In genomic region chr7:116172774-116173173, GRCm38 (mm10) we compare ENCODE assay signal across 18 mouse cellular contexts.
DNase-seq lines count a peak whose midpoint lies in the region; ATAC-seq and TF ChIP-seq lines count a peak whose summit lies in the region.
"Had no signal": no experiment of that assay in that cellular context is flagged by ENCODE, and none has a peak within 500 bp of the region (broad histone marks: within the 10 kb centered on the region; RNA-seq: fewer than 3 reads in every experiment).

No protein-coding gene starts in this region.

- H3K9ac ChIP-seq in forebrain, embryonic 11.5 days (ENCODE audit: low read length): no peak overlapping the region; the same call in 1 of the 2 replicates
- H3K9ac ChIP-seq in hindbrain, postnatal 0 days (replicated peaks; ENCODE audit: low read length): no peak overlapping the region
- H3K9ac ChIP-seq in hindbrain, embryonic 13.5 days: no peak overlapping the region
- H3K9ac ChIP-seq in midbrain, embryonic 12.5 days (replicated peaks): no peak overlapping the region
- no peak overlapping the region for H3K9ac ChIP-seq in midbrain, postnatal 0 days (replicated peaks; ENCODE audit: low read length, poor library complexity, severe bottlenecking)
- H3K9ac ChIP-seq: heart, embryonic 13.5 days had no signal

- 85% methylated on average over 10 of the region's 10 CpGs for WGBS in forebrain, embryonic 10.5 days
- WGBS in forebrain, embryonic 11.5 days: 77% methylated on average over 10 of the region's 10 CpGs
- 45% methylated on average over 10 of the region's 10 CpGs for WGBS in hindbrain, postnatal 0 days
- WGBS in hindbrain, embryonic 13.5 days: 60% methylated on average over 10 of the region's 10 CpGs
- WGBS in midbrain, embryonic 12.5 days: 60% methylated on average over 10 of the region's 10 CpGs
- WGBS in midbrain, postnatal 0 days: 63% methylated on average over 10 of the region's 10 CpGs

- DNase-seq in forebrain, embryonic 10.5 days (ENCODE audit: extremely low spot score, low spot score): no peak
- DNase-seq in forebrain, embryonic 11.5 days (ENCODE audit: low spot score): no peak
- peak; percentile 19 for DNase-seq in hindbrain, postnatal 0 days (ENCODE audit: low spot score)
- DNase-seq in midbrain, postnatal 0 days (ENCODE audit: low spot score): no peak
- peak; percentile 15 for DNase-seq in retina, embryonic 14.5 days (ENCODE audit: low spot score)
- DNase-seq in ovary, postnatal 36 days (ENCODE audit: low spot score): no peak
- DNase-seq: adrenal gland, adult 2 months; gastrocnemius, adult 2 months; heart, postnatal 4 days; liver; lung, adult 18-20 months; lung, postnatal 36 days; spleen, adult 18-20 months; thymus, adult 18-20 months had no signal

- no peaks in the 10 kb centered on the region for H3K27me3 ChIP-seq in forebrain, embryonic 10.5 days (ENCODE audit: poor library complexity, severe bottlenecking)
- H3K27me3 ChIP-seq in forebrain, embryonic 11.5 days (ENCODE audit: control insufficient read depth, insufficient read depth, low read length): no peaks in the 10 kb centered on the region
- H3K27me3 ChIP-seq in hindbrain, postnatal 0 days (ENCODE audit: insufficient read depth, low read length): no peaks in the 10 kb centered on the region
- no peaks in the 10 kb centered on the region for H3K27me3 ChIP-seq in hindbrain, embryonic 13.5 days
- no peaks in the 10 kb centered on the region for H3K27me3 ChIP-seq in midbrain, embryonic 12.5 days
- no peaks in the 10 kb centered on the region for H3K27me3 ChIP-seq in midbrain, postnatal 0 days (ENCODE audit: insufficient read depth, low read length)
- H3K27me3 ChIP-seq: heart, embryonic 13.5 days had no signal

- H3K9me3 ChIP-seq in forebrain, embryonic 10.5 days: no peaks in the 10 kb centered on the region
- H3K9me3 ChIP-seq in forebrain, embryonic 11.5 days (ENCODE audit: control insufficient read depth, low read length): no peaks in the 10 kb centered on the region
- no peaks in the 10 kb centered on the region for H3K9me3 ChIP-seq in hindbrain, postnatal 0 days (ENCODE audit: low read length)
- no peaks in the 10 kb centered on the region for H3K9me3 ChIP-seq in hindbrain, embryonic 13.5 days
- no peaks in the 10 kb centered on the region for H3K9me3 ChIP-seq in midbrain, embryonic 12.5 days
- H3K9me3 ChIP-seq in midbrain, postnatal 0 days (ENCODE audit: low read length): no peaks in the 10 kb centered on the region
- H3K9me3 ChIP-seq: heart, embryonic 13.5 days had no signal

- peaks cover 72% of the 10 kb centered on the region for H3K36me3 ChIP-seq in forebrain, embryonic 10.5 days (replicated peaks)
- no peaks in the 10 kb centered on the region; the same call in 1 of the 2 replicates for H3K36me3 ChIP-seq in forebrain, embryonic 11.5 days (ENCODE audit: control insufficient read depth, insufficient read depth, low read length)
- H3K36me3 ChIP-seq in hindbrain, postnatal 0 days (ENCODE audit: insufficient read depth, low read length): no peaks in the 10 kb centered on the region
- no peaks in the 10 kb centered on the region for H3K36me3 ChIP-seq in hindbrain, embryonic 13.5 days
- peaks cover 12% of the 10 kb centered on the region; the same call in 1 of the 2 replicates for H3K36me3 ChIP-seq in midbrain, embryonic 12.5 days
- peaks cover 2% of the 10 kb centered on the region for H3K36me3 ChIP-seq in midbrain, postnatal 0 days (ENCODE audit: insufficient read depth, low read length)

- H3K27ac ChIP-seq in forebrain, embryonic 10.5 days: peak overlapping the region; percentile 65
- H3K27ac ChIP-seq in forebrain, embryonic 11.5 days (ENCODE audit: low read depth, low read length): no peak overlapping the region
- no peak overlapping the region for H3K27ac ChIP-seq in hindbrain, postnatal 0 days
- no peak overlapping the region for H3K27ac ChIP-seq in hindbrain, embryonic 13.5 days
- H3K27ac ChIP-seq in midbrain, embryonic 12.5 days (replicated peaks): no peak overlapping the region; the same call in 1 of the 2 replicates
- no peak overlapping the region for H3K27ac ChIP-seq in midbrain, postnatal 0 days (ENCODE audit: low read depth, low read length)
- H3K27ac ChIP-seq: gastrocnemius, adult 2 months; heart, embryonic 13.5 days had no signal

- no peak overlapping the region for H3K4me2 ChIP-seq in forebrain, embryonic 11.5 days (ENCODE audit: low read depth, low read length, severe bottlenecking)
- no peak overlapping the region for H3K4me2 ChIP-seq in hindbrain, postnatal 0 days (ENCODE audit: low read depth, low read length)
- no peak overlapping the region for H3K4me2 ChIP-seq in hindbrain, embryonic 13.5 days
- H3K4me2 ChIP-seq in midbrain, embryonic 12.5 days (replicated peaks): no peak overlapping the region
- no peak overlapping the region for H3K4me2 ChIP-seq in midbrain, postnatal 0 days (ENCODE audit: low read depth, low read length, poor library complexity, severe bottlenecking)
- H3K4me2 ChIP-seq: heart, embryonic 13.5 days had no signal

- ATAC-seq in forebrain, embryonic 11.5 days (replicated peaks; ENCODE audit: low FRiP score): no peak
- ATAC-seq in hindbrain, postnatal 0 days: peak; percentile 51; the same call in 1 of the 2 replicates
- no peak for ATAC-seq in hindbrain, embryonic 13.5 days (ENCODE audit: low FRiP score)
- ATAC-seq in midbrain, embryonic 12.5 days (ENCODE audit: low FRiP score, low read depth): peak; percentile 63
- no peak for ATAC-seq in midbrain, postnatal 0 days (ENCODE audit: low FRiP score)
- ATAC-seq: intestine, postnatal 0 days had no signal

- no peak for TF ChIP-seq CTCF in hindbrain, postnatal 0 days (IDR thresholded peaks at IDR 0.05; ENCODE audit: low read depth)
- TF ChIP-seq CTCF in midbrain, postnatal 0 days (IDR thresholded peaks at IDR 0.05): no peak

- no peak overlapping the region for H3K4me3 ChIP-seq in forebrain, embryonic 10.5 days
- H3K4me3 ChIP-seq in forebrain, embryonic 11.5 days (ENCODE audit: low read depth, low read length): no peak overlapping the region
- H3K4me3 ChIP-seq in hindbrain, postnatal 0 days (ENCODE audit: low read length): no peak overlapping the region
- H3K4me3 ChIP-seq in hindbrain, embryonic 13.5 days: no peak overlapping the region
- H3K4me3 ChIP-seq in midbrain, embryonic 12.5 days: no peak overlapping the region
- H3K4me3 ChIP-seq in midbrain, postnatal 0 days (ENCODE audit: low read depth, low read length): no peak overlapping the region
- H3K4me3 ChIP-seq: gastrocnemius, adult 2 months; heart, embryonic 13.5 days had no signal

- peaks cover 15% of the 10 kb centered on the region for H3K4me1 ChIP-seq in forebrain, embryonic 10.5 days
- H3K4me1 ChIP-seq in forebrain, embryonic 11.5 days (replicated peaks; ENCODE audit: control insufficient read depth, insufficient read depth, low read length): 0 out of 2 replicates have a peak, but pooled peaks cover 2% of the 10 kb centered on the region
- H3K4me1 ChIP-seq in hindbrain, postnatal 0 days (ENCODE audit: insufficient read depth, low read length): no peaks in the 10 kb centered on the region
- H3K4me1 ChIP-seq in hindbrain, embryonic 13.5 days (replicated peaks): 0 out of 2 replicates have a peak, but pooled peaks cover 6% of the 10 kb centered on the region
- H3K4me1 ChIP-seq in midbrain, embryonic 12.5 days: peaks cover 9% of the 10 kb centered on the region
- H3K4me1 ChIP-seq in midbrain, postnatal 0 days (ENCODE audit: insufficient read depth, low read length): no peaks in the 10 kb centered on the region

Comparison
In these comparisons a context has a peak if more than half of its experiments do, and no peak if none do; other contexts are left out.
1. ATAC-seq: peak in hindbrain, postnatal 0 days (single experiment) and midbrain, embryonic 12.5 days (single experiment); none in forebrain, embryonic 11.5 days (single experiment), hindbrain, embryonic 13.5 days (single experiment) and midbrain, postnatal 0 days (single experiment).
2. DNase-seq: peak in hindbrain, postnatal 0 days (single experiment) and retina, embryonic 14.5 days (single experiment); none in forebrain, embryonic 10.5 days (single experiment), forebrain, embryonic 11.5 days (single experiment), midbrain, postnatal 0 days (single experiment) and ovary, postnatal 36 days (single experiment).